Mouse (Mus musculus) mouse trophoblast stem cell (cell line): ENCODE results near the gene Vrk2.

Source experiments
- in situ Hi-C, 2 experiments: fragments of 300-500 bp; cut with MseI, MboI; formaldehyde crosslinking; loops; 2 replicates in 1 of 2; 3 replicates in 1 of 2; pipeline ENCODE4 v1.15.1; 2025

Gene Vrk2

GRCm38 (mm10) chr11:26593061-26594059 is at the start of gene Vrk2, which contains the start of gene Gm6899:
TSS of gene Vrk2 (minus strand) at chr11:26593999.
TSS of gene Gm6899 (plus strand) at chr11:26593241.
- in situ Hi-C loops, result no loop called here

GRCm38 (mm10) chr11:26642141-26642540 is 48.3 kb upstream of the Vrk2 start:
- in situ Hi-C loops, result no loop called here

GRCm38 (mm10) chr11:26640314-26640785 is 46.6 kb upstream of the Vrk2 start:
- in situ Hi-C loops, result no loop called here

GRCm38 (mm10) chr11:26636239-26636638 is 42.4 kb upstream of the Vrk2 start:
- in situ Hi-C loops, result no loop called here

GRCm38 (mm10) chr11:26622727-26623126 is 28.9 kb upstream of the Vrk2 start:
- in situ Hi-C loops, result no loop called here

GRCm38 (mm10) chr11:26618475-26619223 is 24.9 kb upstream of the Vrk2 start:
- in situ Hi-C loops, result no loop called here

- in situ Hi-C loops, result no loop called here
Measured at GRCm38 (mm10) chr11:26608795-26609194, 15.0 kb upstream of the Vrk2 start.

- in situ Hi-C loops, result no loop called here
Measured at GRCm38 (mm10) chr11:26604061-26604655, 10.4 kb upstream of the Vrk2 start.

GRCm38 (mm10) chr11:26601571-26602175 is 7.9 kb upstream of the Vrk2 start:
- in situ Hi-C loops, result no loop called here

- in situ Hi-C loops, result no loop called here
Measured at GRCm38 (mm10) chr11:26600692-26601091, 6.9 kb upstream of the Vrk2 start.

GRCm38 (mm10) chr11:26598876-26599275 is 5.1 kb upstream of the Vrk2 start:
- in situ Hi-C loops, result no loop called here

GRCm38 (mm10) chr11:26597761-26598160 is 4.0 kb upstream of the Vrk2 start:
- in situ Hi-C loops, result no loop called here

- in situ Hi-C loops, result no loop called here
Measured at GRCm38 (mm10) chr11:26597145-26597544, 3.3 kb upstream of the Vrk2 start.

- in situ Hi-C loops, result no loop called here
Measured at GRCm38 (mm10) chr11:26596186-26596585, 2.4 kb upstream of the Vrk2 start.

GRCm38 (mm10) chr11:26594487-26594886 is 688 bp upstream of the Vrk2 start:
- in situ Hi-C loops, result no loop called here

- in situ Hi-C loops, result no loop called here
Measured at GRCm38 (mm10) chr11:26592395-26593053, 1.3 kb downstream of the Vrk2 start.

- in situ Hi-C loops, result no loop called here
Measured at GRCm38 (mm10) chr11:26587184-26587524, 6.6 kb downstream of the Vrk2 start.

GRCm38 (mm10) chr11:26586367-26587183 is 7.2 kb downstream of the Vrk2 start:
- in situ Hi-C loops, result no loop called here

GRCm38 (mm10) chr11:26585409-26586366 is 8.1 kb downstream of the Vrk2 start:
- in situ Hi-C loops, result no loop called here
